Comparison of ENCODE assay signal across 10 mouse cellular contexts in the genomic region with DNA sequence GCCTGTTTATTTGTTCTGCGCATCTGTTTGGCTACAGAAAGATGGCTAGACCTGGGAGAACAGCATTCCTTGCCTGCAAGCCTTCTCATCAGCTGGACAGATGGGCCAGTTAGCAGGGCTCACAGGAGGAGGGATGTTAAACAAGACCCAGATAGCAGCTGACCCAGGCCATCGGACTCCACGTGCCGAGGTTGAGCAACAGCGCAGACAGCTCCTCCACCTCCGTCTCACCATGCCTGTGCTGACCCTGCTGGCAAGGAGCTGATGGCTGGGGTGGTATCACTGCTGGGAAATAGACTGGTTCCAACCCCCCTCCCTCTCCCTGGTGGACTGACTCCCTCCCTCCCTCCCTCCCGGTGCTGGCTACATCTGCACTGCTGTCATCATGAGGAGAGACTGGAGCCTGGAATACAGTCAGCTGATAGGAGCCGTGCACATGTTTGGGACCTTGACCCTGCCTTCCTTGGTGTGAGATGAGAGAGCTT.
A peak's percentile ranks its signal among the peaks of the same experiment; 100 is the strongest.
DNase-seq lines count a peak whose midpoint lies in the region; ATAC-seq lines count a peak whose summit lies in the region.
"Had no signal": no experiment of that assay in that cellular context is flagged by ENCODE, and none has a peak within 500 bp of the region (broad histone marks: within the 10 kb centered on the region; RNA-seq: fewer than 3 reads in every experiment).

No protein-coding gene starts in this region.

- no peaks in the 10 kb centered on the region for H3K27me3 ChIP-seq in hindbrain, embryonic 16.5 days (replicated peaks; ENCODE audit: control insufficient read depth, insufficient read depth, low read length)
- H3K27me3 ChIP-seq in hindbrain, embryonic 13.5 days: no peaks in the 10 kb centered on the region
- no peaks in the 10 kb centered on the region for H3K27me3 ChIP-seq in midbrain, embryonic 13.5 days
- H3K27me3 ChIP-seq: forebrain, embryonic 12.5 days; neural tube, embryonic 13.5 days had no signal

- no peaks in the 10 kb centered on the region for H3K36me3 ChIP-seq in hindbrain, embryonic 16.5 days (ENCODE audit: control insufficient read depth, insufficient read depth, low read length)
- no peaks in the 10 kb centered on the region for H3K36me3 ChIP-seq in hindbrain, embryonic 13.5 days
- H3K36me3 ChIP-seq in midbrain, embryonic 13.5 days: no peaks in the 10 kb centered on the region
- H3K36me3 ChIP-seq: forebrain, embryonic 12.5 days; neural tube, embryonic 13.5 days had no signal

- intact Hi-C loops in heart, postnatal 25 days (cut with DNase I): loop anchor here (5.0 kb wide), 1 partner anchor 43 kb away; no protein-coding TSS in a partner anchor

- H3K9me3 ChIP-seq in hindbrain, embryonic 16.5 days (ENCODE audit: control insufficient read depth, low read length): no peaks in the 10 kb centered on the region
- H3K9me3 ChIP-seq in hindbrain, embryonic 13.5 days: no peaks in the 10 kb centered on the region
- H3K9me3 ChIP-seq in midbrain, embryonic 13.5 days: no peaks in the 10 kb centered on the region
- H3K9me3 ChIP-seq: forebrain, embryonic 12.5 days; neural tube, embryonic 13.5 days had no signal

- no peak overlapping the region for H3K9ac ChIP-seq in hindbrain, embryonic 16.5 days (ENCODE audit: low read depth, low read length)
- no peak overlapping the region for H3K9ac ChIP-seq in hindbrain, embryonic 13.5 days
- H3K9ac ChIP-seq in midbrain, embryonic 13.5 days (replicated peaks): no peak overlapping the region
- H3K9ac ChIP-seq: forebrain, embryonic 12.5 days; neural tube, embryonic 13.5 days had no signal

- no peak overlapping the region for H3K4me3 ChIP-seq in hindbrain, embryonic 16.5 days (ENCODE audit: low read length)
- H3K4me3 ChIP-seq in hindbrain, embryonic 13.5 days: no peak overlapping the region
- H3K4me3 ChIP-seq in midbrain, embryonic 13.5 days (replicated peaks): no peak overlapping the region
- H3K4me3 ChIP-seq: forebrain, embryonic 12.5 days; neural tube, embryonic 13.5 days had no signal

- H3K4me2 ChIP-seq in hindbrain, embryonic 16.5 days (ENCODE audit: low read length): no peak overlapping the region
- no peak overlapping the region for H3K4me2 ChIP-seq in hindbrain, embryonic 13.5 days
- H3K4me2 ChIP-seq in midbrain, embryonic 13.5 days (replicated peaks): no peak overlapping the region
- H3K4me2 ChIP-seq: forebrain, embryonic 12.5 days; neural tube, embryonic 13.5 days had no signal

- 0 out of 2 replicates have a peak, but pooled peaks have one; percentile 17 for ATAC-seq in hindbrain, embryonic 16.5 days
- ATAC-seq in hindbrain, embryonic 13.5 days (ENCODE audit: low FRiP score): no peak
- ATAC-seq in midbrain, embryonic 13.5 days: no peak
- no peak for ATAC-seq in CD4-positive, CD25-positive, alpha-beta regulatory T cell, adult 4 months
- no peak for ATAC-seq in megakaryocyte progenitor cell, adult 5-6 weeks (replicated peaks; ENCODE audit: poor library complexity)

- H3K27ac ChIP-seq in hindbrain, embryonic 16.5 days (ENCODE audit: low read depth, low read length): no peak overlapping the region
- H3K27ac ChIP-seq in hindbrain, embryonic 13.5 days: no peak overlapping the region
- no peak overlapping the region for H3K27ac ChIP-seq in midbrain, embryonic 13.5 days
- H3K27ac ChIP-seq: forebrain, embryonic 12.5 days; neural tube, embryonic 13.5 days had no signal

- no peaks in the 10 kb centered on the region for H3K4me1 ChIP-seq in hindbrain, embryonic 16.5 days (ENCODE audit: control insufficient read depth, insufficient read depth, low read depth, low read length)
- H3K4me1 ChIP-seq in hindbrain, embryonic 13.5 days (replicated peaks): no peaks in the 10 kb centered on the region
- no peaks in the 10 kb centered on the region for H3K4me1 ChIP-seq in midbrain, embryonic 13.5 days (replicated peaks)
- H3K4me1 ChIP-seq: forebrain, embryonic 12.5 days had no signal

- DNase-seq in urinary bladder, postnatal 25 days (ENCODE audit: low spot score): peak; percentile 8
- no peak for DNase-seq in urinary bladder, adult 2 months (ENCODE audit: low spot score)
- peak; percentile 80 for DNase-seq in heart, postnatal 25 days (ENCODE audit: low spot score)

- WGBS in hindbrain, embryonic 16.5 days: 75% methylated on average over 8 of the region's 8 CpGs
- WGBS in hindbrain, embryonic 13.5 days: 80% methylated on average over 7 of the region's 8 CpGs
- 81% methylated on average over 7 of the region's 8 CpGs for WGBS in midbrain, embryonic 13.5 days
